Comparison of ENCODE assay signal across 8 mouse cellular contexts in the genomic region with DNA sequence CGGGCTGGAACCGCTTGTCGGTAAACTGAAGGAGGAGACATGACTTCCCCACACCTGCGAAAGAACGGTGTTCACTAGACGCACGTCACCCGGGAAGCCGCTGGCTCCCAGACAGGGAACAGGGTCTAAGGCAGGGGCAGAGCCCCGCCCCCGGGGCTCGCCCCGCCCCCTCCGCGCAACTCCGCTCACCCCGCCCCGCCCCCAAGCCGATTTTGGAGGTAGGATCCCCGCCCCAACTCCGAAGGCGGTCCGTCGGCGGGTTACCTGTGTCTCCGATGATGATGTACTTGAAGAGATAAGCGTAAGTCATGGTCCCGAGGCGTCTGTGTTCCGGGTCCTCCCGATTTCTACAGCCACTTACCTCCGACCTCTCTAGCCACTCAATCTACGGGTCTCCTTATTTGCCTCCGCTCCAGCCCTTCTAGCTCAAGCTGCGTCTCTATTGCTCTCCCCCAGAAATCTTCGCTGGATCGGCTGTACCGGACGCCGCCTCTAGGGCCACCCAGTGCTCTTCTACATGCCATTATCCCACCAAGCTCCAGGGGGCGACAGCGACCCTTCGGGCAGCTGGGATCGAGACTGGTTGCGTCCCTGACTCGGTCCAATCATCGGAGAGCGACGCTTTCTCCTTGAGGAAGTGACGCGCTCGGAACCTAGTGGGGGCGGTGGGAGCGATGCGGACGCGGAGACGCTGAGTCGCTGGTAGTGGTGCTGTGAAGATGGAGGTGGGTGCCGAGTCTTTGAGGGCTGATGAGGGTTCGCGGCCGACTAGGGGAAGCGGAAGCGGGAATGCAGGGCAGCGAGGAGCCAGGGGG. TPM values are rescaled to one million over a fixed set of nuclear protein-coding genes. Genes with fewer than 3 reads are reported as not detected.
DNase-seq lines count a peak whose midpoint lies in the region; ATAC-seq lines count a peak whose summit lies in the region.

A gene (plus strand): TSS at position 215 of the 815 bp plus-strand sequence.
A gene (minus strand): TSS at position 614 of the 815 bp plus-strand sequence.

- peak within 1 kb of the TSS; percentile 94 for H3K4me3 ChIP-seq in heart, embryonic 10.5 days
- peak within 1 kb of the TSS; percentile 83 for H3K4me3 ChIP-seq in kidney, embryonic 15.5 days (replicated peaks)

- H3K27ac ChIP-seq in heart, embryonic 10.5 days: peak within 1 kb of the TSS; percentile 91
- peak within 1 kb of the TSS; percentile 93 for H3K27ac ChIP-seq in kidney, embryonic 15.5 days

- H3K4me1 ChIP-seq in heart, embryonic 10.5 days: peaks cover 6% of the 10 kb centered on the region
- H3K4me1 ChIP-seq in kidney, embryonic 15.5 days: peaks cover 16% of the 10 kb centered on the region

- peak within 1 kb of the TSS; percentile 74 for H3K9ac ChIP-seq in kidney, embryonic 15.5 days

- H3K27me3 ChIP-seq in heart, embryonic 10.5 days (ENCODE audit: insufficient read depth, poor library complexity, severe bottlenecking): no peaks in the 10 kb centered on the region
- no peaks in the 10 kb centered on the region for H3K27me3 ChIP-seq in kidney, embryonic 15.5 days

- H3K9me3 ChIP-seq in heart, embryonic 10.5 days: no peaks in the 10 kb centered on the region
- H3K9me3 ChIP-seq in kidney, embryonic 15.5 days (replicated peaks): no peaks in the 10 kb centered on the region

- WGBS in heart, embryonic 10.5 days: under 1% methylated on average over 66 of the region's 66 CpGs
- WGBS in kidney, embryonic 15.5 days: under 1% methylated on average over 66 of the region's 66 CpGs

- DNase-seq in B cell, adult 2 months: peak; percentile 99
- DNase-seq in brain, adult 2 months (ENCODE audit: low read depth, low spot score): peak; percentile 100
- DNase-seq in heart, embryonic 10.5 days (ENCODE audit: low spot score): peak; percentile 100
- DNase-seq in liver: peak; percentile 97
- peak; percentile 98 to 99 for DNase-seq in spleen, postnatal 4 days (ENCODE audit: low spot score in 2 of 2)

- H3K36me3 ChIP-seq in heart, embryonic 10.5 days: peaks cover 13% of the 10 kb centered on the region; the same call in 1 of the 2 replicates
- peaks cover 19% of the 10 kb centered on the region; the same call in 1 of the 2 replicates for H3K36me3 ChIP-seq in kidney, embryonic 15.5 days

- ATAC-seq in erythroblast, adult 5-6 weeks (replicated peaks; ENCODE audit: low FRiP score, poor library complexity, severe bottlenecking): peak; percentile 94
- peak; percentile 99 for ATAC-seq in kidney, embryonic 15.5 days (replicated peaks; ENCODE audit: low FRiP score)
- ATAC-seq in monocyte, adult 5-6 weeks (replicated peaks; ENCODE audit: insufficient number of reproducible peaks, low FRiP score, low TSS enrichment, poor library complexity, severe bottlenecking): peak; percentile 99

- H3K4me2 ChIP-seq in kidney, embryonic 15.5 days: peak within 1 kb of the TSS; percentile 74

RNA-seq across cellular contexts. Expression of the first gene that starts in this region (rescaled TPM):
- 16.3 and 16.9 TPM in 2 replicates for total RNA-seq in erythroblast, adult 5-6 weeks (2015; ENCODE audit: low replicate concordance)
- total RNA-seq in erythroblast, adult 5-6 weeks (2017; ENCODE audit: low replicate concordance): 11.3 and 16.0 TPM in 2 replicates
- 40.2 and 40.4 TPM in 2 replicates for polyA plus RNA-seq in heart, embryonic 10.5 days (2016; fragmentation: Nextera tagmentation; extraction: Ambion mirVana)
- polyA plus RNA-seq in kidney, embryonic 15.5 days (2015; fragmentation: Nextera tagmentation; extraction: Ambion mirVana): 44.6 and 49.1 TPM in 2 replicates
- 56.9 to 65.9 TPM (median 65.4 TPM) in 3 replicates for total RNA-seq in monocyte, adult 5-6 weeks (2017)

RNA-seq across cellular contexts. Expression of the second gene that starts in this region (rescaled TPM):
- total RNA-seq in erythroblast, adult 5-6 weeks (2015; ENCODE audit: low replicate concordance): 6.7 and 10.8 TPM in 2 replicates
- 1.3 and 4.3 TPM in 2 replicates for total RNA-seq in erythroblast, adult 5-6 weeks (2017; ENCODE audit: low replicate concordance)
- 15.5 and 17.1 TPM in 2 replicates for polyA plus RNA-seq in heart, embryonic 10.5 days (2016; fragmentation: Nextera tagmentation; extraction: Ambion mirVana)
- 21.9 and 23.5 TPM in 2 replicates for polyA plus RNA-seq in kidney, embryonic 15.5 days (2015; fragmentation: Nextera tagmentation; extraction: Ambion mirVana)
- 5.4 to 14.8 TPM (median 12.5 TPM) in 3 replicates for total RNA-seq in monocyte, adult 5-6 weeks (2017)

Comparison
In these comparisons a context has a peak if more than half of its experiments do, and no peak if none do; other contexts are left out.
1. Peak in every context shown above with its lines: DNase-seq, ATAC-seq, H3K4me3 ChIP-seq and H3K27ac ChIP-seq.